In the genomic region with DNA sequence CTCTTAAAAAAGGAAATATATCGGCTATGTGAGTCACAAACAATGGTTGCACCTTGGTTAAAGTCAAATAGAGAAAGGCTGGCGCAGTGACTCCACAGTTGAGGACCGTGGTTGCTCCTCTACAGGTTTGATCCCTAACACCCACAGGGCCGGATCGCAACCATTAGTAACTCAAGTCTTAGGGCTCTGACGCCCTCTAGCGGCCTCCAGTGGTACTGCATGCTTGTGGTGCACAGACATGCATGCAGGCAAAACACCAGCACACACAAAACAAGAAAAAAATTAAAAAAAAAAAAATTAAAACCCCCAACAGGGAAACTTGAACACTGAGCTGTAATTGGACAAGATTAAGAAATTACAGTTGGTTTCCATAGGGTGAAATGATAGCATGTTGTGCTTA, we compare ENCODE assay signal across 10 mouse cellular contexts.
A peak's percentile ranks its signal among the peaks of the same experiment; 100 is the strongest.
DNase-seq lines count a peak whose midpoint lies in the region; ATAC-seq and TF ChIP-seq lines count a peak whose summit lies in the region.
"Had no signal": no experiment of that assay in that cellular context is flagged by ENCODE, and none has a peak within 500 bp of the region (broad histone marks: within the 10 kb centered on the region; RNA-seq: fewer than 3 reads in every experiment).

No protein-coding gene starts in this region.

- peak; percentile 46 to 55 for TF ChIP-seq CTCF in CH12.LX (conservative IDR thresholded peaks at IDR 0.05 in 1 of 2, IDR thresholded peaks at IDR 0.05 in 1 of 2; ENCODE audit: low read depth in 2 of 2, low read length in 2 of 2)

- H3K4me2 ChIP-seq in CH12.LX (ENCODE audit: insufficient read depth, low read depth, poor library complexity, severe bottlenecking) = no peak overlapping the region
- H3K4me2 ChIP-seq: forebrain, embryonic 12.5 days had no signal

- TF ChIP-seq POLR2A in CH12.LX (IDR thresholded peaks at IDR 0.05; ENCODE audit: low read depth, low read length) = no peak

- no peaks in the 10 kb centered on the region for H3K79me2 ChIP-seq in CH12.LX (replicated peaks; ENCODE audit: control insufficient read depth, extremely low read depth, insufficient read depth, poor library complexity, severe bottlenecking)

- no peaks in the 10 kb centered on the region for H3K36me3 ChIP-seq in CH12.LX (replicated peaks in 1 of 2; ENCODE audit: control insufficient read depth in 1 of 2, insufficient read depth in 1 of 2, low read length in 1 of 2)
- H3K36me3 ChIP-seq: forebrain, embryonic 12.5 days had no signal

- no peak for TF ChIP-seq EP300 in CH12.LX (IDR thresholded peaks at IDR 0.05; ENCODE audit: low read length)

- no peak for ATAC-seq in cerebellum, adult (ENCODE audit: insufficient number of reproducible peaks, low FRiP score, low TSS enrichment)

- H3K27me3 ChIP-seq in CH12.LX (replicated peaks) = peaks cover 41% of the 10 kb centered on the region

- no peak overlapping the region for H3K27ac ChIP-seq in CH12.LX (ENCODE audit: insufficient read depth, low read depth)
- H3K27ac ChIP-seq: forebrain, embryonic 12.5 days had no signal

- H3K4me3 ChIP-seq in CH12.LX (replicated peaks in 1 of 3; ENCODE audit: low read depth in 2 of 3, low read length in 2 of 3, poor library complexity in 1 of 3) = no peak overlapping the region
- H3K4me3 ChIP-seq: forebrain, embryonic 12.5 days had no signal

- H3K9ac ChIP-seq in CH12.LX (ENCODE audit: insufficient read depth, low read depth) = no peak overlapping the region
- H3K9ac ChIP-seq: forebrain, embryonic 12.5 days had no signal

- dilution Hi-C loops in CH12.LX (cut with MboI; ENCODE audit: extremely low pct_ligation_motif_present, extremely low pct_unique_long_range_greater_than_20kb, low sequenced_read_pairs) = no loop called here

- no peaks in the 10 kb centered on the region for H3K4me1 ChIP-seq in CH12.LX (ENCODE audit: control insufficient read depth in 1 of 2, insufficient read depth in 2 of 2)
- H3K4me1 ChIP-seq: forebrain, embryonic 12.5 days had no signal

- in situ Hi-C loops in CH12.LX (cut with MboI; ENCODE audit: low pct_ligation_motif_present, low pct_unique_long_range_greater_than_20kb, low sequenced_read_pairs) = no loop called here

- DNase-seq in kidney, postnatal 14 days = peak; percentile 7
- no peak for DNase-seq in kidney, adult 8-10 months
- DNase-seq in 3T3-L1 (ENCODE audit: low read depth, low spot score) (peak; percentile 9), CH12.LX (ENCODE audit: extremely low read depth) (peak; percentile 13)
- peak; percentile 3 for DNase-seq in c-Kit-negative CD71-positive TER-119-positive erythroid progenitor cells, embryonic 14.5 days (ENCODE audit: low read depth, low spot score)
- no peak for DNase-seq in right cerebral cortex, adult 18-20 months
- DNase-seq: left cerebral cortex, postnatal 4 days; lung, postnatal 4 days had no signal

- no peak; the same call in 1 of the 2 replicates for TF ChIP-seq RAD21 in CH12.LX (IDR thresholded peaks at IDR 0.05; ENCODE audit: low read depth, low read length)

- peaks cover 5% of the 10 kb centered on the region for H3K9me3 ChIP-seq in CH12.LX (replicated peaks; ENCODE audit: low read length)
- H3K9me3 ChIP-seq: forebrain, embryonic 12.5 days had no signal

TF ChIP-seq in CH12.LX, 34 proteins besides CTCF, POLR2A, EP300 and RAD21:
- TF ChIP-seq SMC3 (IDR thresholded peaks at IDR 0.05; ENCODE audit: low read depth, low read length) (peak; percentile 28; the same call in 1 of the 2 replicates), ZMIZ1 (IDR thresholded peaks at IDR 0.05; ENCODE audit: low read depth, low read length) (no peak)

Comparison
In these comparisons a context has a peak if more than half of its experiments do, and no peak if none do; other contexts are left out.
1. DNase-seq: peak in kidney, postnatal 14 days (single experiment), 3T3-L1 (single experiment), CH12.LX (single experiment) and c-Kit-negative CD71-positive TER-119-positive erythroid progenitor cells, embryonic 14.5 days (single experiment); none in kidney, adult 8-10 months (0 of 2) and right cerebral cortex, adult 18-20 months (single experiment).